Mouse (Mus musculus): ENCODE data around the gene Itsn1.

- TF ChIP-seq CTCF (IDR thresholded peaks at IDR 0.05; ENCODE audit: extremely low read depth, insufficient read depth, low read length) (no peak), POLR2A (IDR thresholded peaks at IDR 0.05; ENCODE audit: extremely low read depth, insufficient read depth, low read length) (no peak)
Observed at GRCm38 (mm10) chr16:91695108-91695755, 33.8 kb upstream of the Itsn1 start.

All from cortical plate, adult 2 months (tissue).